Mouse (Mus musculus): ENCODE measurements around the gene Olfr556. TPM values are rescaled to one million over a fixed set of nuclear protein-coding genes. Genes with fewer than 3 reads are reported as not detected.
A peak's percentile ranks its signal among the peaks of the same experiment; 100 is the strongest.

The Olfr556 gene
- polyA plus RNA-seq, 1 experiment from 2014 or later, result not detected

DNA sequence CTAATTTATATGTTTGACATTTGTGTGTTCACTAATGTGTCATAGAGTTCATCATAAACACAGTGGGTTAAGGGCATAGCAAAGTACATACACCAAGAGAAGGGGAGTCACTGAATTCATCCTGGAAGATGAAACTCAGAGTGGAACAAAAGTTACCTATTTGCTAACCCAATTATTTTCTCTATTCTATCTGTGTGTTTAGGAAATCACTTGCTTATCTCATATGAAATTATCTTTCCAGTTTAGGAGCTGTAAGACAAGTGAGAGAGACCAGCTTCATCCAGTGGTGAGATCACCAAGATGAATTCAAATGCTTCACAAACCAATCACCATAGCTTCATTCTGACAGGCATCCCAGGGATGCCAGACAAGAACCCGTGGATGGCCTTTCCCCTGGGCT, 6.2 kb upstream of the Olfr556 start, which contains the start of gene Olfr555:
TSS of gene Olfr555 (plus strand) at position 301 of the 400 bp plus-strand sequence.
- H3K9me3 ChIP-seq (ENCODE audit: control insufficient read depth), result no peaks in the 10 kb centered on the region
- no peak within 1 kb of the TSS for H3K27ac ChIP-seq (ENCODE audit: low read depth, low read length)
- H3K36me3 ChIP-seq (ENCODE audit: control insufficient read depth, insufficient read depth), result no peaks in the 10 kb centered on the region
- 70% methylated on average over 1 of the region's 1 CpGs for WGBS
- no peaks in the 10 kb centered on the region for H3K4me1 ChIP-seq (replicated peaks; ENCODE audit: control insufficient read depth, insufficient read depth, low read length)
- no peaks in the 10 kb centered on the region for H3K27me3 ChIP-seq (replicated peaks; ENCODE audit: control insufficient read depth, insufficient read depth, low read length)
- H3K4me3 ChIP-seq (ENCODE audit: low read depth, low read length), result no peak within 1 kb of the TSS
- H3K4me2 ChIP-seq (replicated peaks; ENCODE audit: low read depth), result no peak within 1 kb of the TSS
- ATAC-seq, result no peak
- TF ChIP-seq CTCF (IDR thresholded peaks at IDR 0.05; ENCODE audit: low read depth), result no peak
- no peak within 1 kb of the TSS for H3K9ac ChIP-seq (ENCODE audit: low read depth, low read length)

DNA sequence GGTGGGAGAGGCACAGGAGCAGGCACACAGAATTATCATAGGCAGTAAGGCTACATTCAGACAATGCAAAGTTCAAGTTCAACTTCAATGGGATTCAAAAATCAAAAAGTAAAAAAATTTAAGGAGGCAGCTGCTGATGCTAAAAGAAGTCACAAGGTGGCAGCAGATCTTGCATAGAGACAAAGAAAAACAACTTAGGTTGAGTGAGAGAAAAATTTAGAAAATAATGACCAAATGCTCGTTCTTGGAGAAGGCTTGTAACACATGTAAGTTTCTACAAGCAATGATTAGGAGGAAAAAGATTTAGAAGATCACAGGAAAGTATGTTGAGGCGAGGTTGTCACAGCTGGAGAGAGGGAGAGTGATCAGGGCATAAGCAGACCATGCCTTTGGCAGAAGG, 679 bp downstream of the Olfr556 start:
- H3K4me1 ChIP-seq (replicated peaks; ENCODE audit: control insufficient read depth, insufficient read depth, low read length), result no peaks in the 10 kb centered on the region
- H3K9ac ChIP-seq (ENCODE audit: low read depth, low read length), result no peak overlapping the region
- no peak overlapping the region for H3K4me2 ChIP-seq (replicated peaks; ENCODE audit: low read depth)
- WGBS, result 26% methylated on average over 2 of the region's 2 CpGs
- no peak for ATAC-seq
- no peaks in the 10 kb centered on the region for H3K36me3 ChIP-seq (ENCODE audit: control insufficient read depth, insufficient read depth)
- H3K4me3 ChIP-seq (ENCODE audit: low read depth, low read length), result no peak overlapping the region
- H3K27me3 ChIP-seq (replicated peaks; ENCODE audit: control insufficient read depth, insufficient read depth, low read length), result no peaks in the 10 kb centered on the region
- TF ChIP-seq CTCF (IDR thresholded peaks at IDR 0.05; ENCODE audit: low read depth), result peak; percentile 68
- H3K9me3 ChIP-seq (ENCODE audit: control insufficient read depth), result no peaks in the 10 kb centered on the region
- H3K27ac ChIP-seq (ENCODE audit: low read depth, low read length), result no peak overlapping the region

DNA sequence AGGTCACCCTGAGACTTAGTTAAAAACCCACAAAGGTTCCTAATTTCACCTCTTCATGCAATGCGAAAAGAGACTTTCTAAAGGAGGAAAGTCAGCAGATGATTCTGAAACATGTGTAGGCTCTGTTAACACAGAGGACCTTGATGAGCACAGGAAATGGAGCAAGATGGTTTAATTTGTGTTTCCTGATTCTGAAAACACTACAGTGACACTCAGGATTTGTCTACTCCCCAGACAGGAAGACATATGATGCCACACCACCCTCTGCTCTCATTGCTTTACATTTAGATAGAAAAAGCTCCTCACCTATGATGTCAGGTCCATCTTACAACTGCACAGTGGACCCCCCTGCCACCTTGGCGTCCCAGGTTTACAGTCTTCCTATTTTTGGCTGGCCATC, 11.5 kb downstream of the Olfr556 start:
- H3K4me2 ChIP-seq (replicated peaks; ENCODE audit: low read depth), result no peak overlapping the region
- no peak overlapping the region for H3K9ac ChIP-seq (ENCODE audit: low read depth, low read length)
- H3K27ac ChIP-seq (ENCODE audit: low read depth, low read length), result no peak overlapping the region
- no peak for TF ChIP-seq CTCF (IDR thresholded peaks at IDR 0.05; ENCODE audit: low read depth)
- H3K27me3 ChIP-seq (replicated peaks; ENCODE audit: control insufficient read depth, insufficient read depth, low read length), result no peaks in the 10 kb centered on the region
- H3K4me1 ChIP-seq (replicated peaks; ENCODE audit: control insufficient read depth, insufficient read depth, low read length), result no peaks in the 10 kb centered on the region
- no peak overlapping the region for H3K4me3 ChIP-seq (ENCODE audit: low read depth, low read length)
- H3K9me3 ChIP-seq (ENCODE audit: control insufficient read depth), result no peaks in the 10 kb centered on the region
- ATAC-seq, result no peak
- WGBS, result 86% methylated on average over 2 of the region's 2 CpGs
- no peaks in the 10 kb centered on the region; the same call in 1 of the 2 replicates for H3K36me3 ChIP-seq (ENCODE audit: control insufficient read depth, insufficient read depth)

DNA sequence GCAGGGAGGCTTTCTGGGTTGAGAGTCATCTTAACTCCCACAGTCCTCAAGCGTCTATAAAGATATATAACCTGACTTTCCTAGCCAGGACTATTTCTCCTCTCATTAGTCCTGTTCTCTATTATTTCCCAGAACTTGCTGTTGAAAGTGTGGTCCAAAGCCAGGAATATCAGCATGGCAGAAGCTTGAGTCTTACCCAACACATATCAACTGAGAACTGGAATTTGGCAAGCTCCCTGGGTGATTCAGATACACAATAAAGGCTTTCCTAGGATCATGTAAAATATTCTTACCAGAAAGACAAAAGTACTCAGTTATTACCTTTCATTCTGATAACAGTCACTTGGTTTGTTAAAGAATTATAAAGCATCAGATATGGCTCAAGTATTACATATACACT, 17.2 kb downstream of the Olfr556 start:
- Histone ChIP-seq H3K4me2 (replicated peaks; ENCODE audit: low read depth) (no peak overlapping the region), H3K4me1 (replicated peaks; ENCODE audit: control insufficient read depth, insufficient read depth, low read length) (no peaks in the 10 kb centered on the region), H3K9me3 (ENCODE audit: control insufficient read depth) (no peaks in the 10 kb centered on the region), H3K4me3 (ENCODE audit: low read depth, low read length) (no peak overlapping the region), H3K36me3 (ENCODE audit: control insufficient read depth, insufficient read depth) (no peaks in the 10 kb centered on the region; the same call in 1 of the 2 replicates), H3K27ac (ENCODE audit: low read depth, low read length) (no peak overlapping the region), H3K9ac (ENCODE audit: low read depth, low read length) (no peak overlapping the region), H3K27me3 (replicated peaks; ENCODE audit: control insufficient read depth, insufficient read depth, low read length) (no peaks in the 10 kb centered on the region)
- WGBS, result 83% methylated on average over 1 of the region's 1 CpGs
- no peak for TF ChIP-seq CTCF (IDR thresholded peaks at IDR 0.05; ENCODE audit: low read depth)
- no peak for ATAC-seq

DNA sequence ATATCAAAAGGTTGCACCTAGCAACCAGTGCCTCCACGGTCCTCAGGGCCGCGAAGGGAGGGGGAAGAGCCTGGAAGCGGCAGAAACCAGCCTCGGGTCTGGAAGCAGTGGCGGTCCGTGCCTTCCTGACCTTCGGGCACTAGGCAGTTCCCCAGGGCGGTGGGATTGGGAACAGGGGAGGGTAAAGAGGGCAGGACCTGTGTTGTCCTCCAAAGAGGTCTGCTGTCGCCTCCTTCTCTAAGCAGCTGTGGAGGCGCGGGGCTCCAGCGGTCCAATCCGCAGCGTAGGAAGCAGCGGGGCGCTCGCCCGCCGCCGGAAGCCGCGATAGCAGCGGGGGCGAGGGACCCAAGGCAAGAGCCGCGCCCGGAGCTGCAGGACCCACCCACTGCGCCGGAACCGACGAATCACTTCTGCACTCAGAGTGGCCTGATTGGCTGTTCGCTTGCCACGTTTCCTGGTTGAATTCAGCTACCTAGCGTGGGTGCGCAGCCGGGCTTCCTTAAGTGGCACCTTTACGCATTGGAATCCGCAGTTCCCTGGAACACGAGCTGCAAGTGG, 22.3 kb downstream of the Olfr556 start, which contains the start of gene Trim68:
TSS of gene Trim68 (minus strand) at position 384 of the 558 bp plus-strand sequence.
- under 1% methylated on average over 39 of the region's 40 CpGs for WGBS
- peak within 1 kb of the TSS; percentile 72 for H3K4me2 ChIP-seq (replicated peaks; ENCODE audit: low read depth)
- no peaks in the 10 kb centered on the region for H3K9me3 ChIP-seq (ENCODE audit: control insufficient read depth)
- no peaks in the 10 kb centered on the region for H3K27me3 ChIP-seq (replicated peaks; ENCODE audit: control insufficient read depth, insufficient read depth, low read length)
- no peak for TF ChIP-seq CTCF (IDR thresholded peaks at IDR 0.05; ENCODE audit: low read depth)
- no peaks in the 10 kb centered on the region for H3K4me1 ChIP-seq (replicated peaks; ENCODE audit: control insufficient read depth, insufficient read depth, low read length)
- ATAC-seq, result peak; percentile 99
- H3K27ac ChIP-seq (ENCODE audit: low read depth, low read length), result no peak within 1 kb of the TSS
- peak within 1 kb of the TSS; percentile 55 for H3K4me3 ChIP-seq (ENCODE audit: low read depth, low read length)
- no peaks in the 10 kb centered on the region for H3K36me3 ChIP-seq (ENCODE audit: control insufficient read depth, insufficient read depth)
- H3K9ac ChIP-seq (ENCODE audit: low read depth, low read length), result peak within 1 kb of the TSS; percentile 31

DNA sequence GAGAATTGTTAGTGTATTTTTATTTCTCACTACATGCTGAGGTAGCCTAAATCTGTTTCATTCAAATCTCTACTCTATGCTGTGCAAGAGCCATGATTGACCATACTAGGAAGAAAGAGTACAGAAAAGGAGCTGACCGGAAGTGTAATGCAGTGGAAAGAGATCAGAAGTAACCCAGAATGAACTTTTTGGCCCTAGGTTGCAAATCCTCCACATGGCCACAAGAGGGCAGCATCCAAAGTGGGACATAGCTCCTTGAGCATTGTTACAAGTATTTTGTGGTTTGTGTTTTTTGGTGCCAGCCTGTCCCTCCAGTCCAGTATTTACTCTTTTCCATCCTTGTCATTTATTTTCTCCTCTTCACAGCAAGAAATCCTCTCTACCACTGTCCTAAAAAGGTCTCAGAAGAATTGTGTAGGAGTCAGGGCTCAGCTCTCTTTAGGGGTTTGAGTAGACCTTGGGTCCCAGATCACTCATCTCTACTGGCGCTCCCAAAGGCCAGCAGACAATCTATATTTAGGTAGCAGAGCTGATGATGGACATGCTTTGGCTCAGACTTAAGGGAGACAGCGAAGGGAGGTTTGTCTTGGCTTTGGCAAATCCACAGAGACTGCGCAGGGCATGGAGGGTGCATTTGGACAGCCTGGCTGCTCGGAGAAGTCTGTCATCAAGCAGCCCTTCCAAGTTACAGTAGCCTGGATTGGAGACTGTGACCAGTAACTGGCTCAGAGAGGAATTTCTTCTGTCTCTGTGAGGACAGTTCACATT, 30.8 kb downstream of the Olfr556 start, which contains the start of gene Olfr557:
TSS of gene Olfr557 (plus strand) at position 553 of the 768 bp plus-strand sequence.
- H3K27me3 ChIP-seq (replicated peaks; ENCODE audit: control insufficient read depth, insufficient read depth, low read length), result no peaks in the 10 kb centered on the region
- H3K4me2 ChIP-seq (replicated peaks; ENCODE audit: low read depth), result no peak within 1 kb of the TSS
- H3K27ac ChIP-seq (ENCODE audit: low read depth, low read length), result no peak within 1 kb of the TSS
- no peak within 1 kb of the TSS for H3K4me3 ChIP-seq (ENCODE audit: low read depth, low read length)
- ATAC-seq, result no peak
- peak; percentile 87 for TF ChIP-seq CTCF (IDR thresholded peaks at IDR 0.05; ENCODE audit: low read depth)
- H3K36me3 ChIP-seq (ENCODE audit: control insufficient read depth, insufficient read depth), result no peaks in the 10 kb centered on the region
- no peaks in the 10 kb centered on the region for H3K4me1 ChIP-seq (replicated peaks; ENCODE audit: control insufficient read depth, insufficient read depth, low read length)
- no peak within 1 kb of the TSS for H3K9ac ChIP-seq (ENCODE audit: low read depth, low read length)
- no peaks in the 10 kb centered on the region for H3K9me3 ChIP-seq (ENCODE audit: control insufficient read depth)
- WGBS, result 84% methylated on average over 5 of the region's 5 CpGs

Measured in intestine, postnatal 0 days (tissue).